Mouse (Mus musculus) heart, adult 18-20 months (tissue): ENCODE results near the gene Cul7. TPM values are rescaled to one million over a fixed set of nuclear protein-coding genes. Genes with fewer than 3 reads are reported as not detected.
A peak's percentile ranks its signal among the peaks of the same experiment; 100 is the strongest.

ENCODE experiments used
- DNase-seq, 2 experiments: peaks; one replicate each; pipeline ENCODE4 v3.0.0; 2021 to 2022; ENCODE audit warnings: mixed read lengths in 1 of 2
- long read RNA-seq, 2 experiments: library from polyadenylated mRNA; stranded (forward); transcript quantifications; one replicate each; pipeline ENCODE4 v2.0.0; 2021
- total RNA-seq, 2 experiments: library from RNA; stranded (reverse); gene quantifications; 2 replicates each; pipeline ENCODE4 v1.2.3; 2021

Gene Cul7
- 10 to 100 TPM; 16.9 to 18.8 TPM for total RNA-seq
- long read RNA-seq, experiment 1, full-length matches to known transcripts = 2 of 3 reads
- long read RNA-seq, experiment 1, partial matches to known transcripts = 0 of 3 reads
- long read RNA-seq, experiment 1, other reads (novel, unspliced or antisense) = 1 of 3 reads
- long read RNA-seq, experiment 2, partial matches to known transcripts = 4 of 4 reads
- long read RNA-seq, experiment 2, other reads (novel, unspliced or antisense) = 0 of 4 reads

DNA sequence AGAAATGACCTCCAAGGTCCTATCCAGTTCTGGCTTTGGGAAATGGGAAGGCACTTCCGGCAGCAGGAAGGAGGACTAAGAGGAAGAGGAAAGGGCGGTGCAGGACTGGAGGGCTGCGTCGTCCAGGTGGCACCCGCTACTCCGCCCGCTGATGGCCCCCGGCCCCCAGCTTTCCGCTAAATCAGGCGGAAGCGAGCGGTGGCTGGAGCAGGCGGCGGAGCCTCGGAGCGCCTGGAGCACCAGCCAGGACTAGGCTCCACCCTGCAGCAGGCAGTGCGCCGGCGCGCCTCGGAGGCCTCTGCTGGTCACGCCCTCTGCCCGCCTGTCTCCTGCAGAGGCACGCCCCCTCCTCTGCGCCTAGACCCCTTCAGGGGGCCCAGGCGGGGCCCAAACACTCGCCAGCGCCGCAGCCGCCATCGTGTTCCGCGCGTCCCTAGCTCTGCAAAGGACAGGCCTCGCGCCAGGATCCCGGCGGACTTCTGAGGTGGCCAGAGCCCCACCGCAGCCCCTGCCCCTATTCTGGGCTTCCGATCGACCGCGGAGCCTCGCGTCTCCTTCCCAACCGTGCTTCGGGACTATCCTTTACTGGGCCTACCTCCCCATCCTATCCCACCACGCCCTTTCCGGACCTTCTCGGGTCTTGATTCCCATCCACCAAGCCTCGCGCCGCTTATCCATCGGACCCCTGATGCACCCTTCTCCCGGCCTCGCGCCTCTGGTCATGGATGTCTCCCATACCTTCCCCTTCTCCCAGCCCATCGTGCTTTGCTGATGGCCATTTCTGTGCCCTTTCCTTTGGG is at the start of gene Cul7:
Gene Cul7 (plus strand): TSS at position 106 of the 800 bp plus-strand sequence.
- DNase-seq = peak; percentile 89 to 96

GRCm38 (mm10) chr17:46600569-46600968 is 49.6 kb upstream of the Cul7 start:
- DNase-seq = no peak

- no peak for DNase-seq
Measured at GRCm38 (mm10) chr17:46602212-46602611, 47.9 kb upstream of the Cul7 start.

DNA sequence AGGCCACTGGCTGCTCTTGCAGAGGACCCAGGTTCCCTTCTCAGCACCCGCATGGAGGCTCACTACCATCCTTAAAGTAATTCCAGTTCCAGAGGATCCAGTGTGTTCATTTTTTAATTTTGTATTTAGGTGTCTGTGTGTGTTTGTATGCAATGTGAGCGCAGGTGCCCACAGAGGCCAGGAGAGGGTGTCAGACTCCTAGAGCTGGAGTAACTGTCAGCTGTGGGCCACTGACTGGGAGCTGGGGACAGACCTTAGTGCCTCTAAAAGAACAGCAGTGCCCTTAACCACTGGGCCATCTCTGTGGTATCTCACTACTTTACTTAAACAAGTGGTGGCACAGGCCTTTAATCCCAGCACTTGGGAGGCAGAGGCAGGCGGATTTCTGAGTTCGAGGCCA is 46.9 kb upstream of the Cul7 start:
- no peak for DNase-seq

GRCm38 (mm10) chr17:46605126-46605525 is 45.0 kb upstream of the Cul7 start:
- DNase-seq = no peak

GRCm38 (mm10) chr17:46605987-46606386 is 44.1 kb upstream of the Cul7 start:
- DNase-seq = no peak

DNA sequence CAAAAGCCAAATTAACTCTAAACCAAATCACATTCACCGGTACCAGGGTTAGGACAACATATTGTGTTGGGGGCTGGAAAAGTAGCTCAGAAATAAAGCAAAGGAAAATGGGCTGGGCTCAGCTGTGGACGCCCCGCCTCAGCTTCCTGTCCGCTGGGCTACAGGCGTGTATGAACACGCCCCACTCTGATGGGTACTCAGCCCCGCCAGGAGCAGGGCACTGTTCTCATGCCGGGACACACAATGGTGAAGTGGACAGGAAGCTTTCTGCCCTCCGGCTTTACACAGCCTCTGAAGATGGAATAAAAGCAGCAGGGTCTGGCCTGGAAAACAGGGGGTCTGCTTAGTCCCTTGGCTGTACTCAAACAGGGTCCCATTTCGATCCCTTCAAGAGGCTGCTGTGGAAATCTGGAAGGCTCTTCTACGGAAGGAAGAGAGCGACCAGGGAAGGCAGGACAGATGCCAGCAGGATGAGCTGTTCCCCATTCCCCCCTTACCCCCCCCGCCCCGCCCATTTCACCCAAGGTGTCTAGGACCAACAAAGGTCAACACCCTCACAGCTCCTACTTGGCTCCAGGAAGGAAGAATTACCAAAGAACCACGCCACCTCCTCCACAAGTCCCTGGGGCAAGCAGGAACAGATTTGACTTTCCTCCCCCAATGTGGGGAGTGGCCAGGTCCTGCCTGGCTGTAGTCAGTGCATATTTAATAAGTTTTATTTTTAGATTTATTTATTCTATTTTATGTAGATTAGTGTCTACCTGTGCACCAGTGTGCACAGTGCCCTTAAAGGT is 40.2 kb upstream of the Cul7 start:
- peak; percentile 47 to 52 for DNase-seq

DNA sequence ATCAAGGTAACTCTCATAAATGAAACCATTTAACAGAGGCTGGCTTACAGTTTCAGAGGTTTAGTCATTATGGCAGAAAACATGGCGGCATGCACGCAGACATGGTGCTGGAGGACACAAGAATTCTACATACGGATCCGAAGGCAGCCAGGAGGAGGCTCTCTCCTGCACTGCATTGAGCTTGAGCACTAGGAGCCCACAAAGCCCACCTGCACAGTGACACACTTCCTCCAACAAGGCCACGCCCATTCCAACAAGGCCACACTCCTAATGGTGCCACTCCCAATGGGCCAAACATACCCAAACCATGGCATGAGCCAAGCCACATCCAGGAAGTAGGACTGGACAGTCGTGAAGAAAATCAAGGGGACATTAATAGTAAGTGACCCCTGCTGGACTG is 38.8 kb upstream of the Cul7 start:
- DNase-seq = no peak

DNA sequence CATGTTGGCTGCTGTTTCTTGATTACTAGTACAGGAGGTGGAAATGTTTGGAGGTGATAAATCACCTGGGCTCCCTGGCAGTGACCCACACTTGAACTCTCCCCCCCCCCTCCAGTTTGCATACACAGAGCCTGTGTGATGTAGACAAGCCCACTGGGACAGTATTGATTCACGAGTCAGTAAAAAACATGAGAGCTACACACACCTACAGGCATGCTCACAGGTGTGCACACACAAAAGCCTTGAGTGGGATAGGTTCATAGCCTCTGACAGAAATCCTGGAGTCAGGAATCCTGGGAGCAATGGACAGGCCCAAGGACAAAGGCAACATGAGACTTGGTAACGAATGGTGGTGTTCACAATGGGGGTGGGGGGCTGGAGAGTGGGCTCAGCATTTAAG is 37.9 kb upstream of the Cul7 start:
- DNase-seq = no peak

DNA sequence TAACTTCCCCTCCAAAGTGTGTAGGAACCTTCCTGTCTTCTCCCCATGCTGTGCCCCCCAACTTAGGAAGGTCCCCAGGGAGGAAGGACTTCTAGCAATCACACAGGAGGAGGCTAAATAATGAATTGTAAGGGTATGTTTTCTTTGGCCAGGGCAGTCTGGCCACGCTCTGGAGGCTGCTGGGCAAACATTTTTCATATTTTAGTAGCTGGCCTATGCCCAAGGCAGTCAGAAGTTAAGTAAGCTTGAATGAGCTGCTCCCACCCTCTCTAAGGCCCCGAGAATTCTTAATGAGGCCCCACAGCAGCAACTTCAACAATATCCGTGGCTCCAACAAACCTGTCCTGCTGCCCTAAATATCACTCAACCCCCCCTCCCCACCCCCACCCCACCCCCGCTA is 37.3 kb upstream of the Cul7 start:
- DNase-seq = peak in 1 of 2 experiments; percentile 32

GRCm38 (mm10) chr17:46613229-46613628 is 36.9 kb upstream of the Cul7 start:
- no peak for DNase-seq

GRCm38 (mm10) chr17:46617799-46618198 is 32.3 kb upstream of the Cul7 start:
- no peak for DNase-seq

DNA sequence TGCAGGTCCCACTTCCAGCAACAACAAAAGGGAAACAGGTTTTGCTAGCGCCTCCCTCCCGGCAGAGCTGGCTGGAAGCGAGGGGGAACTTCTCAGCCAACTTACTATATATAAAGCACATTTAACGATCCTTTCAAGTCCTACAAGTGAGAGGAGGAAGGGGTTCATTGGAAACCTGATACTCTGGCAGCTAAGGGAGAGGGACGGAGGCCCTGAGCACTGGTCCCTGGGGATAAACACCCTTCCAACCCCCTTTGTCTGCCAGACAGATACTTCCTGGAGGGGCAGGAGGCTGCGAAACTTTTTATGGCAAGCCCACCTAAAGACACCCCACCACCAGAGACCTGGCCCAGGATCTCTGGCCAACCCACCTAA is 31.8 kb upstream of the Cul7 start:
- no peak for DNase-seq

DNA sequence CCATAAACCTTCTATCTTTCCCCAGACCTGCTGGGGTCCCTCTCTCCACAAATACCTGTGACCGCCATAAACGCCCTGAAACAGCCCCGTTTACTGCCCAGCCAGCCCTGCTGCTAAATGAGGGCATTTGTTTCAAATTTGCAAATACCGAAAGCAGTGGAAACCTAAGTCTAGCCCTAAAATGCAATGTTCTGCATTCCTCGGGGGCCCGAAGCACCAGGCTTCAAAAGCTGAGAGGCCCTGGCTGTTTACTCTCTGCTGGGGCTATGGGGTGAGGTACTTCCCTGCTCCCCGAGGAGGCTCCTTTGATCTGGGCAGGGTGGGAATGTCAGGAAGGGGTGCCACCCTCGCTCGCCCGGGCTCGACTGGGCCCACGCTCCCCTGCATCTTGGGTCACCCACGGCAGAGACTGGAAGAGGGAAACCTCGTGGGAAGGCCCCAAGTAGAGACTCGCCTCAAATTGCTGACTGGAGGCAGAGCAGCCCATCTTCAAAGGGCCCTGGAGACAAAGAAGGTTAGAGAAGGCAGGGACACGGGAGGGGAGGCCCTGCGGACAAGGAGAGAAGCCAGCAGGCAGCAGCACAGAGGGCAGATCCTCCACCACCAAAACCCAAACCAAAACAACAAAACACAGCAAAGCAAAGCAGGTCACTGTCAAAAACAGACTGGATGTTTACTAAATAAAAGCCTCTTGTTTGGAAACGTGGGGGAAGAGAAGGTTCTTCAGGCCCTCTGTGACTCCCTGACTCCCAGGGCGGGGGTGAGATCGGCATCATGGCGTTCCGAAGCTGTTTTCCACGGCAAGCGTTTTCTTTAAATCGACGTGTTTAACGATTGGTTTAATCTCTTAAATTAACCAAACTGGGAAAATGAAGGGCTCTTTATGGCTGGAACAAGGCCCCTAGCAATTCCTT is 31.1 kb upstream of the Cul7 start:
- DNase-seq = no peak

DNA sequence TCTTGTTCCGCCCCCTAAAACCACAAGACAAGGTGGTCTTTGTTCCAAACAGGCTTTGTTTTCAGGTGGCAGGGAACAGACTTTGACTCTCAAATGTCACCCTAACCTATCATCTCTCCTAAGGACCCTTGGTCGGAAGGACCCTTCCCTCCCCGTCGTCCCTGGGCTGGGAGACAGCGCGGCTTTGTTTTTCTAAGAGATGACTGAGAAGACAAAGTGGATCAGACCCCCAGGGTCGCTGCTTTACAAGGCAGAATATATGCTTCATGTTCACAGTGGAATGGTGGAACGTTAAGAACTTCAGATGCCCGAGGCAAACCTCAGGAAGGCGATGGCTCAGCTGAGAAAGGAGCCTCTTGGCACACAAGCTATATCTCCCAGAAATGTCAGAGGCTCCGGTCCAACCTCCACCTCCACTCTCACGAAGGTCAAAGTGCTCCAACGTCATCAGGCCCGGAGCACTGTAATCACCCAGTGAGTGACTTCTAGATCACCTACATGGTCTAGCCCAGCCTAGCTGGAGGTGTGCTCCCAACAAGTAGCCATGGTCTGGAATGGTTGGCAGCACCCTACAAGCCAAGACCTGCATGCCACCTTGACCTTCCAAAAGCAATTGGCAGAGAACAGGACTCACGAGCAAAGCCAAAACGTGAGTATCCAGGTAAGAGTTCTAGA is 30.3 kb upstream of the Cul7 start:
- DNase-seq = no peak

DNA sequence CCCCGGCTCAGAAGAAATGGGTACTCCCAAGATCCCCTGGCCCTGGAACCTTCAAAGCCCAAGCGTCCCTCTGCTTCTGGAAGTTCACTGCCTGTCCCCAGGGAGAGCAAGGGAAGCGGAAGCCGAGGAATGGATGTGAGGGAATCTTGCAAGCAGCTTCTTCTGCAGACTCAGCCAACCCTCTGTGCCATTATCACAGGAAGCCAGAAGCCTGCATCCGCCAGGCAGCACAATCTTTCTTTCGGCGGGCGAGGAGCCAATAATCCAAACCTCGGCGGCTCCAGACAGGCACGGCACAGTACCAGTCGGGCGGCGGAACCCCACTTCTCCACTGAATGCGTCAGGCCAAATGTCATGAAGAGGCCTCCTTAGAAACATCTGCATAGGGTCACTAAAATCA is 28.8 kb upstream of the Cul7 start:
- peak; percentile 66 to 68 for DNase-seq

DNA sequence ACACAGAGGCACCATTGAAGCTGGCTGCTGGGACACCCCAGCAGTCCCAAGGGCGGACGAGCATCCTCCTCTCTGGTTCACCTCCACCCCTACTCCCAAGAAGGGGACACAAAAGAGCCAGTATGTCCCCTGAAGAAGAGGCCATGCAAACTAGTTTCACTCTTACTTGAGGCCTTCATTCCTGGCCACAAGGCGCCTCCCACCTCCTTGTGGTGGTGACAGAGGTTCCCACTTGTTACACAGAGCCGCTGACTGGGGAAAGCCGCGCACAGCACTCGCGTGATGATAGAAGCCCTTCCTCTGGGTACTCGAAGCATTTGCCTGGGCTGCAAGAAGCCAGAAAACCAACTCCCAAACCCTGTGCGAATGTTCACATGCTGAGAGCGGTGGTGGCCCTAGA is 27.9 kb upstream of the Cul7 start:
- no peak for DNase-seq

GRCm38 (mm10) chr17:46623819-46624557 is 26.1 kb upstream of the Cul7 start:
- DNase-seq = peak; percentile 39 to 52

- no peak for DNase-seq
Measured at GRCm38 (mm10) chr17:46624598-46624997, 25.5 kb upstream of the Cul7 start.

DNA sequence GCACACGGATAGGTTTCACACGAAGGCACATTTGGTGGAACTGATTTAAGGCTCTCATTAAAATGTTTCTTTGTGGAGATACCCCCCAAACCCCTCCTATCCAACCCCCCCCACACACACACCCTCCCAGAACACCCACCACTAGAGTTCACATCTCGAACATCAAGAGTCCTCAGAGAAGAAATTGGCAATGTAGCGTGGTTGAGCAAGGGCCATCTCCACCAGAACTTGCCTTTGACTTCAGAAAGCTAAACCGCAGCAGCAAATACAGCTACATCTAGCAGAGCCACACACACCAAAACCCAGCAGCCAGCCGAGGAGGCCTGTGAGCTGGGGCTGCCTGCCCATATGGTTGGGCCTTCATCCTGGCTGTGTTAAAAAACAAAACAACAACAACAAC is 22.7 kb upstream of the Cul7 start:
- DNase-seq = no peak

GRCm38 (mm10) chr17:46628471-46628790 is 21.7 kb upstream of the Cul7 start:
- peak in 1 of 2 experiments; percentile 18 for DNase-seq
